Mouse (Mus musculus) G1E (cell line): Measurements from ENCODE around the gene Gskip. TPM values are rescaled to one million over a fixed set of nuclear protein-coding genes. Genes with fewer than 3 reads are reported as not detected.
A peak's percentile ranks its signal among the peaks of the same experiment; 100 is the strongest.

ENCODE experiments used
- ATAC-seq: 2 replicates; pipeline ENCODE4 v1.8.0; 2016; ENCODE audit warnings: mild to moderate bottlenecking; ENCODE audit not compliant: insufficient number of reproducible peaks, poor library complexity, low FRiP score, severe bottlenecking; ENCODE audit errors: extremely low read depth
- DNase-seq: peaks from one replicate; pipeline ENCODE4 v3.0.0; 2012; ENCODE audit warnings: low spot score
- H3K27me3 ChIP-seq: 2 replicates; pipeline ENCODE4 v1.6.1; 2012; ENCODE audit warnings: mild to moderate bottlenecking, low read length, inconsistent platforms; ENCODE audit not compliant: insufficient read depth
- H3K36me3 ChIP-seq: replicated peaks from 2 replicates; pipeline ENCODE3; 2012; ENCODE audit warnings: mild to moderate bottlenecking, inconsistent platforms
- H3K4me1 ChIP-seq: 2 replicates; pipeline ENCODE4 v1.6.1; 2012; ENCODE audit warnings: low read depth, low read length, inconsistent platforms, mixed read lengths; ENCODE audit not compliant: insufficient read depth
- H3K4me3 ChIP-seq: 2 replicates; pipeline ENCODE4 v1.5.1; 2012; ENCODE audit warnings: low read depth, mild to moderate bottlenecking, inconsistent platforms, low read length, moderate library complexity, mixed read lengths
- H3K9me3 ChIP-seq: replicated peaks from 2 replicates; pipeline ENCODE4 v1.6.1; 2012; ENCODE audit warnings: inconsistent platforms
- CTCF ChIP-seq: IDR thresholded peaks from 2 replicates; pipeline ENCODE4 v1.5.1; 2012; ENCODE audit warnings: low read depth, low read length, inconsistent platforms, mixed read lengths
- GATA1 ChIP-seq: IDR thresholded peaks from 2 replicates; pipeline ENCODE4 v1.6.1; 2012; ENCODE audit warnings: borderline replicate concordance, low read length, inconsistent platforms, mixed read lengths
- GATA2 ChIP-seq: IDR thresholded peaks from 2 replicates; pipeline ENCODE4 v1.6.1; 2012; ENCODE audit warnings: low read depth, low read length, inconsistent platforms, borderline replicate concordance
- POLR2AphosphoS5 ChIP-seq: IDR thresholded peaks from 2 replicates; pipeline ENCODE4 v1.6.1; 2012; ENCODE audit warnings: low read depth, low read length, inconsistent platforms; ENCODE audit not compliant: insufficient replicate concordance
- TAL1 ChIP-seq: conservative IDR thresholded peaks from 2 replicates; pipeline ENCODE4 v1.6.1; 2012; ENCODE audit warnings: low read depth, low read length, inconsistent platforms, mixed read lengths
- polyA plus RNA-seq: library from polyadenylated mRNA; stranded (reverse); fragments of >175 nt; gene quantifications from 2 replicates; pipeline ENCODE4 v1.2.3, GENCODE M21; 2012
- total RNA-seq, 2 experiments: library from RNA; stranded (forward) in 1 of 2; stranded (reverse) in 1 of 2; fragments of 200-1000 nt in 1 of 2; fragments of >200 nt in 1 of 2; fragmentation: Nextera tagmentation in 1 of 2; gene quantifications; 2 replicates each; pipeline ENCODE4 v1.2.3; 2014 to 2017

Gene Gskip
- total RNA-seq (2014; fragmentation: Nextera tagmentation) (34.6 and 37.2 TPM in 2 replicates), total RNA-seq (2017) (37.2 and 38.9 TPM in 2 replicates), polyA plus RNA-seq (2.9 and 3.3 TPM in 2 replicates)

GRCm38 (mm10) chr12:105683933-105684901 lies at the start of gene Gskip:
Gskip (plus strand) TSS chr12:105684829.
- no peaks in the 10 kb centered on the region for H3K9me3 ChIP-seq
- H3K27me3 ChIP-seq: no peaks in the 10 kb centered on the region
- peaks cover 65% of the 10 kb centered on the region for H3K4me1 ChIP-seq
- DNase-seq (peak; percentile 72), ATAC-seq (peak; percentile 55)
- TF ChIP-seq TAL1: no peak
- no peak for TF ChIP-seq CTCF
- no peak for TF ChIP-seq POLR2AphosphoS5
- TF ChIP-seq GATA1: no peak
- TF ChIP-seq GATA2: no peak
- peaks cover 58% of the 10 kb centered on the region for H3K36me3 ChIP-seq
- H3K4me3 ChIP-seq: peak within 1 kb of the TSS; percentile 87

- Histone ChIP-seq H3K4me1 (0 out of 2 replicates have a peak, but pooled peaks cover 2% of the 10 kb centered on the region), H3K4me3 (no peak overlapping the region), H3K36me3 (peaks cover 98% of the 10 kb centered on the region), H3K27me3 (no peaks in the 10 kb centered on the region), H3K9me3 (peaks cover 6% of the 10 kb centered on the region; the same call in 1 of the 2 replicates)
- no peak for ATAC-seq
- DNase-seq: no peak
- TF ChIP-seq POLR2AphosphoS5 (no peak), CTCF (no peak), GATA1 (no peak), GATA2 (no peak), TAL1 (no peak)
Observed at GRCm38 (mm10) chr12:105636551-105636950, 48.1 kb upstream of the Gskip start.

GRCm38 (mm10) chr12:105637554-105637953 lies 47.1 kb upstream of the Gskip start:
- Histone ChIP-seq H3K36me3 (peaks cover 98% of the 10 kb centered on the region), H3K9me3 (peaks cover 3% of the 10 kb centered on the region; the same call in 1 of the 2 replicates), H3K27me3 (no peaks in the 10 kb centered on the region), H3K4me3 (no peak overlapping the region), H3K4me1 (0 out of 2 replicates have a peak, but pooled peaks cover 2% of the 10 kb centered on the region)
- DNase-seq: no peak
- TF ChIP-seq CTCF (peak; percentile 47; the same call in 1 of the 2 replicates), TAL1 (no peak)
- ATAC-seq: no peak

GRCm38 (mm10) chr12:105642770-105643321 lies 41.8 kb upstream of the Gskip start:
- H3K36me3 ChIP-seq: peaks cover 98% of the 10 kb centered on the region
- no peaks in the 10 kb centered on the region for H3K9me3 ChIP-seq
- DNase-seq: no peak
- H3K27me3 ChIP-seq: no peaks in the 10 kb centered on the region
- TF ChIP-seq TAL1 (no peak), GATA2 (no peak), GATA1 (no peak), POLR2AphosphoS5 (no peak), CTCF (no peak)
- no peak overlapping the region for H3K4me3 ChIP-seq
- no peaks in the 10 kb centered on the region for H3K4me1 ChIP-seq
- ATAC-seq: no peak

- TF ChIP-seq GATA2: no peak
- no peak for TF ChIP-seq TAL1
- no peak for TF ChIP-seq POLR2AphosphoS5
- TF ChIP-seq GATA1: no peak
- TF ChIP-seq CTCF: no peak
- Histone ChIP-seq H3K9me3 (no peaks in the 10 kb centered on the region), H3K36me3 (peaks cover 99% of the 10 kb centered on the region), H3K4me3 (no peak overlapping the region), H3K27me3 (no peaks in the 10 kb centered on the region), H3K4me1 (peaks cover 2% of the 10 kb centered on the region; the same call in 1 of the 2 replicates)
- ATAC-seq: no peak
- no peak for DNase-seq
Observed at GRCm38 (mm10) chr12:105655850-105656249, 28.8 kb upstream of the Gskip start.

GRCm38 (mm10) chr12:105676274-105676673 lies 8.4 kb upstream of the Gskip start:
- no peak for TF ChIP-seq CTCF
- TF ChIP-seq GATA1: no peak
- TF ChIP-seq POLR2AphosphoS5: no peak
- TF ChIP-seq GATA2: no peak
- H3K27me3 ChIP-seq: no peaks in the 10 kb centered on the region
- no peak overlapping the region for H3K4me3 ChIP-seq
- no peak for ATAC-seq
- no peak for DNase-seq
- peaks cover 91% of the 10 kb centered on the region for H3K36me3 ChIP-seq
- peaks cover 34% of the 10 kb centered on the region for H3K4me1 ChIP-seq
- no peaks in the 10 kb centered on the region for H3K9me3 ChIP-seq
